Mouse (Mus musculus) CH12.LX (cell line): ENCODE measurements around the gene Dctpp1. TPM values are rescaled to one million over a fixed set of nuclear protein-coding genes. Genes with fewer than 3 reads are reported as not detected.
A peak's percentile ranks its signal among the peaks of the same experiment; 100 is the strongest.

Experiments
- DNase-seq: peaks from one replicate; pipeline ENCODE4 v3.0.0-alpha.2; 2013; ENCODE audit errors: extremely low read depth
- H3K27ac ChIP-seq: 2 replicates; pipeline ENCODE4 v1.5.1; 2012; ENCODE audit warnings: low read depth, mild to moderate bottlenecking, control low read depth, moderate library complexity; ENCODE audit not compliant: insufficient read depth
- H3K27me3 ChIP-seq: replicated peaks from 2 replicates; pipeline ENCODE3; 2012; ENCODE audit warnings: inconsistent platforms
- H3K36me3 ChIP-seq, 2 experiments: replicated peaks in 1 of 2; 2 replicates each; pipeline versions ENCODE3 to v1.6.1; 2012; ENCODE audit warnings: inconsistent platforms in 1 of 2, low read length in 1 of 2, mild to moderate bottlenecking in 1 of 2, mixed read lengths in 1 of 2, moderate library complexity in 1 of 2; ENCODE audit not compliant: control insufficient read depth in 1 of 2, insufficient read depth in 1 of 2
- H3K4me1 ChIP-seq, 2 experiments: 2 replicates each; pipeline ENCODE4 v1.6.1; 2012; ENCODE audit warnings: inconsistent platforms in 1 of 2, moderate library complexity in 1 of 2; ENCODE audit not compliant: insufficient read depth in 2 of 2, control insufficient read depth in 1 of 2
- H3K4me2 ChIP-seq: 2 replicates; pipeline ENCODE4 v1.6.1; 2012; ENCODE audit warnings: low read depth, mild to moderate bottlenecking, control low read depth; ENCODE audit not compliant: poor library complexity, insufficient read depth, severe bottlenecking
- H3K4me3 ChIP-seq, 3 experiments: fragments of 150-350 bp in 1 of 3; sonication (generic) in 1 of 3; replicated peaks in 1 of 3; 2 replicates each; pipeline versions ENCODE3 to v1.5.1; 2011 to 2012; ENCODE audit warnings: low read depth in 2 of 3, low read length in 2 of 3, mild to moderate bottlenecking in 2 of 3, moderate library complexity in 2 of 3, control low read depth in 1 of 3, improper control_type of control experiment in 1 of 3, inconsistent platforms in 1 of 3, mixed read lengths in 1 of 3; ENCODE audit not compliant: poor library complexity in 1 of 3
- H3K79me2 ChIP-seq: replicated peaks from 2 replicates; pipeline ENCODE4 v1.6.1; 2012; ENCODE audit warnings: mild to moderate bottlenecking, moderate library complexity; ENCODE audit not compliant: control insufficient read depth, poor library complexity, insufficient read depth, severe bottlenecking; ENCODE audit errors: extremely low read depth
- H3K9ac ChIP-seq: 2 replicates; pipeline ENCODE4 v1.6.1; 2012; ENCODE audit warnings: low read depth, mild to moderate bottlenecking, control low read depth, moderate library complexity; ENCODE audit not compliant: insufficient read depth
- H3K9me3 ChIP-seq: replicated peaks from 2 replicates; pipeline ENCODE3; 2012; ENCODE audit warnings: low read length, inconsistent platforms, mixed read lengths
- CHD2 ChIP-seq: IDR thresholded peaks from 2 replicates; pipeline ENCODE4 v1.6.1; 2011; ENCODE audit warnings: low read length, improper control_type of control experiment
- CTCF ChIP-seq, 2 experiments: IDR thresholded peaks in 1 of 2; conservative IDR thresholded peaks in 1 of 2; 2 replicates each; pipeline ENCODE4 v1.5.1; 2011 to 2012; ENCODE audit warnings: low read depth in 2 of 2, low read length in 2 of 2, improper control_type of control experiment in 1 of 2, inconsistent platforms in 1 of 2, mild to moderate bottlenecking in 1 of 2, moderate library complexity in 1 of 2
- E2F4 ChIP-seq: IDR thresholded peaks from 2 replicates; pipeline ENCODE4 v1.6.1; 2011; ENCODE audit warnings: low read depth, low read length, improper control_type of control experiment; ENCODE audit not compliant: insufficient replicate concordance
- ELF1 ChIP-seq: IDR thresholded peaks from 2 replicates; pipeline ENCODE4 v1.6.1; 2014; ENCODE audit warnings: low read depth, mild to moderate bottlenecking, inconsistent platforms, low read length, improper control_type of control experiment
- IRF4 ChIP-seq: IDR thresholded peaks from 2 replicates; pipeline ENCODE4 v1.6.1; 2014; ENCODE audit warnings: low read depth, mild to moderate bottlenecking, inconsistent platforms, low read length, improper control_type of control experiment
- JUND ChIP-seq: conservative IDR thresholded peaks from 2 replicates; pipeline ENCODE4 v1.6.1; 2011; ENCODE audit warnings: low read depth, low read length, improper control_type of control experiment
- KAT2A ChIP-seq: IDR thresholded peaks from 2 replicates; pipeline ENCODE4 v1.6.1; 2012; ENCODE audit warnings: low read length, improper control_type of control experiment, inconsistent platforms; ENCODE audit not compliant: insufficient replicate concordance
- MAFK ChIP-seq: IDR thresholded peaks from 2 replicates; pipeline ENCODE4 v1.6.1; 2011; ENCODE audit warnings: low read length, improper control_type of control experiment; ENCODE audit not compliant: insufficient replicate concordance
- MXI1 ChIP-seq: IDR thresholded peaks from 2 replicates; pipeline ENCODE4 v1.6.1; 2011; ENCODE audit warnings: mild to moderate bottlenecking, low read depth, low read length, improper control_type of control experiment
- NRF1 ChIP-seq: IDR thresholded peaks from 2 replicates; pipeline ENCODE4 v1.6.1; 2014; ENCODE audit warnings: low read depth, mild to moderate bottlenecking, inconsistent platforms, low read length, improper control_type of control experiment, moderate library complexity
- POLR2A ChIP-seq: IDR thresholded peaks from 2 replicates; pipeline ENCODE4 v1.6.1; 2011; ENCODE audit warnings: low read depth, mild to moderate bottlenecking, improper control_type of control experiment, low read length
- POLR2AphosphoS2 ChIP-seq: IDR thresholded peaks from 2 replicates; pipeline ENCODE4 v1.6.1; 2011; ENCODE audit warnings: low read depth, low read length, improper control_type of control experiment
- RAD21 ChIP-seq: IDR thresholded peaks from 2 replicates; pipeline ENCODE4 v1.6.1; 2011; ENCODE audit warnings: low read depth, mild to moderate bottlenecking, low read length, improper control_type of control experiment, moderate library complexity
- SIN3A ChIP-seq: IDR thresholded peaks from 2 replicates; pipeline ENCODE4 v1.6.1; 2012; ENCODE audit warnings: low read length, improper control_type of control experiment, inconsistent platforms
- SMC3 ChIP-seq: IDR thresholded peaks from 2 replicates; pipeline ENCODE4 v1.6.1; 2011; ENCODE audit warnings: low read depth, low read length, improper control_type of control experiment
- TBP ChIP-seq: conservative IDR thresholded peaks from 2 replicates; pipeline ENCODE4 v1.6.1; 2011; ENCODE audit warnings: low read depth, low read length, improper control_type of control experiment
- TCF12 ChIP-seq: IDR thresholded peaks from 2 replicates; pipeline ENCODE4 v1.6.1; 2014; ENCODE audit warnings: low read depth, mild to moderate bottlenecking, inconsistent platforms, low read length, improper control_type of control experiment
- USF1 ChIP-seq: IDR thresholded peaks from 2 replicates; pipeline ENCODE4 v1.6.1; 2014; ENCODE audit warnings: low read depth, mild to moderate bottlenecking, inconsistent platforms, low read length, improper control_type of control experiment
- USF2 ChIP-seq: conservative IDR thresholded peaks from 2 replicates; pipeline ENCODE4 v1.6.1; 2011; ENCODE audit warnings: low read depth, low read length, improper control_type of control experiment
- ZKSCAN1 ChIP-seq: IDR thresholded peaks from 2 replicates; pipeline ENCODE4 v1.6.1; 2012; ENCODE audit warnings: low read depth, inconsistent platforms, low read length, improper control_type of control experiment, borderline replicate concordance
- ZNF384 ChIP-seq: IDR thresholded peaks from 2 replicates; pipeline ENCODE4 v1.6.1; 2012; ENCODE audit warnings: low read depth, low read length, improper control_type of control experiment, inconsistent platforms
- dilution Hi-C: fragments of 300-500 bp; cut with MboI; formaldehyde crosslinking; loops from 2 replicates; pipeline ENCODE4 v1.14.3; 2020; ENCODE audit warnings: low sequenced_read_pairs; ENCODE audit not compliant: extremely low pct_unique_long_range_greater_than_20kb, extremely low pct_ligation_motif_present
- in situ Hi-C: fragments of 300-500 bp; cut with MboI; formaldehyde crosslinking; loops from 3 replicates; pipeline ENCODE4 v1.14.3; 2019; ENCODE audit warnings: low sequenced_read_pairs, low pct_ligation_motif_present, low pct_unique_long_range_greater_than_20kb, mixed read lengths
- polyA plus RNA-seq: library from polyadenylated mRNA; unstranded; fragments of >175 nt; gene quantifications from 2 replicates; pipeline ENCODE4 v1.2.1, GENCODE M21; 2012; ENCODE audit warnings: low read depth; ENCODE audit not compliant: insufficient read length
- total RNA-seq, 2 experiments: library from RNA; depleted of rRNA; stranded (reverse); fragments of 300-350 nt in 1 of 2; fragments of >200 nt in 1 of 2; gene quantifications; 2 replicates each; pipeline ENCODE4 v1.2.3; 2012 to 2014

Dctpp1 gene
- total and polyA plus RNA-seq, 3 experiments = 197 to 296 (median 221) TPM

DNA sequence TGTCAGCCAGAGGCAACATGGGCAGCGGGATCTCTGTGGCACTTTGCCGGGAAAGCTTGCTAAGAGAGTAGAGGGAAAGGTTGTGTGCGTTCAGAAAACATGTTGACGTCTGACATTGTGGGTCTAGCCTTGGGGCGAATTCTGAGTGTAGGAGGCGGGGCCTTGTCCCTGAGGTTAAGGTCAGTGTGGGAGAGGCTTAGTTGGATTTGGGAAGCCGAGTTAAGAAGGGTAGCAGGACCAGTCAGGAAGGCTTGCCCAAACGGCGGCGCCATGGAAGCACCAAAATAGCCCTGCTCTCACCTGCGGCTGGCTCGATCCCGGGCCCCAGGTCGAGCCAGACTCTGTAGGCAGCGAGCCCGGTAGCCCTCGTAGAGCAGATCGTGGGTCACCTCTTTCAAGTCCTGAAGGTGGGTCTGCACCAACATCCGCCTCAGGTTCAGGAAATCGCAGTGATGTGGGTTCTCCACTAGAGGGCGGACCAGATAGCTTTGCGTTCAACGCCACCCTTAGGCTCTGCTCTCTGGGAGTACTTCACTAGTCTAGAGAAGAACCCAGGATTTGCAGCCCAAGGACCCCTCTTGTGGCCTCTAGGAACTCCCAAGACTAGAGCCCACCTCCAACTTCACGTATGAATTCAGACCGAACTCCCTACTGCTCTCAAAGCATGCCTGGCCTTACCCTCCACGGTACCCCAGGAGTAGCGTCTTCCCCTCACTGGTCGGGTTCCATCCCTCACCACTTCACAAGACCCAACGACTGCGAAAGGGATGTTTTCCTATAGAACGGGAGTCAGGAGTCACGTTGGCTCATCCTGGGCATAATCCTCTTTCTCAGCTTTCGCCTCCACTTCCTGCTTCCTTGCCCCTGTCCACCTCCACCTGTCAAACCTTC is 45.3 kb downstream of the Dctpp1 start:
- TF ChIP-seq POLR2AphosphoS2 = no peak
- no peak for TF ChIP-seq ZNF384
- no peak for TF ChIP-seq E2F4
- TF ChIP-seq SMC3 = peak; percentile 65
- TF ChIP-seq CTCF (conservative IDR thresholded peaks at IDR 0.05 in 1 of 2, IDR thresholded peaks at IDR 0.05 in 1 of 2; ENCODE audit: low read depth in 2 of 2, low read length in 2 of 2) = peak; percentile 81 to 87
- no peak for TF ChIP-seq CHD2
- TF ChIP-seq TBP = 0 out of 2 replicates have a peak, but pooled peaks have one; percentile 19
- TF ChIP-seq MAFK = no peak
- TF ChIP-seq IRF4 = no peak
- peak; percentile 59; the same call in 1 of the 2 replicates for TF ChIP-seq ELF1
- no peak for TF ChIP-seq SIN3A
- TF ChIP-seq KAT2A = no peak
- TF ChIP-seq TCF12 = no peak
- TF ChIP-seq MXI1 = no peak
- TF ChIP-seq JUND = no peak
- no peak for TF ChIP-seq ZKSCAN1
- TF ChIP-seq RAD21 = peak; percentile 33
- TF ChIP-seq NRF1 = no peak
- no peak for TF ChIP-seq USF1
- no peak for TF ChIP-seq USF2
- in situ Hi-C loops (no loop called here), dilution Hi-C loops (no loop called here)
- Histone ChIP-seq H3K4me2 (no peak overlapping the region), H3K79me2 (peaks cover 18% of the 10 kb centered on the region), H3K36me3 (peaks cover 26 to 44% of the 10 kb centered on the region in 2 experiments), H3K27ac (no peak overlapping the region), H3K4me1 (peaks cover 17 to 63% of the 10 kb centered on the region in 2 experiments), H3K4me3 (no peak overlapping the region), H3K9ac (no peak overlapping the region), H3K27me3 (no peaks in the 10 kb centered on the region), H3K9me3 (no peaks in the 10 kb centered on the region)
- DNase-seq = peak; percentile 76

DNA sequence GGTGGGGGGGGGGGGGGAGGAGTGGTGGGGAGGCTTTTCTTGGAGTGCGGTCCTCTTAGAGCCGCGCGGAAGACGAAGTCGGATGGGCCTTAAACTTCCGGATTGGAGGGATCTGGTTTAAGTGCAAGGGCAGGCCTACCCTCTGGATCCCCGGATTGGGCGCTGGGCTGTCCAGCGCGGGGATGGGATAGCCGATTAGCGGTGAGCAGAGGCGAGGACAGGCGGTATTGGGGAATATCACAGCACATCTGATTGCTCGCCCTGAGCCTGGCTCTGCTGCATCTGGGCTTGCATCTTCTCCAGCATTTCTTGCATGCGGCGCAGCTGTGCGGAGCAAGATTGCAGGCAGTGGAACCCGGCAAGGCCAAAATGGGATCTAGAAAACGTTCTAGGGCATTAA is 46.0 kb downstream of the Dctpp1 start:
- Histone ChIP-seq H3K27ac (no peak overlapping the region), H3K9me3 (no peaks in the 10 kb centered on the region), H3K4me3 (no peak overlapping the region), H3K27me3 (no peaks in the 10 kb centered on the region), H3K79me2 (peaks cover 18% of the 10 kb centered on the region), H3K36me3 (peaks cover 26 to 44% of the 10 kb centered on the region in 2 experiments), H3K9ac (no peak overlapping the region), H3K4me1 (peaks cover 16 to 61% of the 10 kb centered on the region in 2 experiments), H3K4me2 (no peak overlapping the region)
- in situ Hi-C loops = no loop called here
- dilution Hi-C loops = no loop called here
- no peak for DNase-seq
- no peak for TF ChIP-seq USF1
- no peak for TF ChIP-seq POLR2A
